Mouse (Mus musculus) myocyte (in vitro differentiated cells): ENCODE data around the gene Dnaja2. TPM values are rescaled to one million over a fixed set of nuclear protein-coding genes. Genes with fewer than 3 reads are reported as not detected.

Experiments
- H3K27me3 ChIP-seq: one replicate; pipeline ENCODE4 v1.6.1; 2011; ENCODE audit not compliant: control insufficient read depth, insufficient read depth, insufficient read length
- H3K36me3 ChIP-seq: one replicate; pipeline ENCODE4 v1.6.1; 2011; ENCODE audit not compliant: control insufficient read depth, insufficient read depth
- H3K4me2 ChIP-seq: one replicate; pipeline ENCODE4 v1.6.1; 2011; ENCODE audit warnings: low read depth, control low read depth
- H3K4me3 ChIP-seq: one replicate; pipeline ENCODE4 v1.5.1; 2011; ENCODE audit warnings: mild to moderate bottlenecking, control low read depth, moderate library complexity
- H3K79me2 ChIP-seq: one replicate; pipeline ENCODE4 v1.6.1; 2011; ENCODE audit not compliant: control insufficient read depth, insufficient read depth
- H3ac ChIP-seq: one replicate; pipeline ENCODE4 v1.6.1; 2011; ENCODE audit not compliant: control insufficient read depth, insufficient read length
- CEBPB ChIP-seq: IDR thresholded peaks from 2 replicates; pipeline ENCODE4 v1.6.1; 2011; ENCODE audit warnings: mild to moderate bottlenecking, moderate library complexity; ENCODE audit not compliant: poor library complexity, insufficient read depth, severe bottlenecking
- E2F4 ChIP-seq: IDR thresholded peaks from one replicate; pipeline ENCODE4 v1.6.1; 2011; ENCODE audit warnings: mild to moderate bottlenecking, control low read depth, moderate library complexity; ENCODE audit not compliant: insufficient read depth
- MAX ChIP-seq: IDR thresholded peaks from one replicate; pipeline ENCODE4 v1.6.1; 2011; ENCODE audit warnings: low read depth, mild to moderate bottlenecking, control low read depth
- MYOD1 ChIP-seq, 3 experiments: IDR thresholded peaks; one replicate each; pipeline ENCODE4 v1.6.1; 2011; ENCODE audit warnings: control low read depth in 2 of 3, low read depth in 2 of 3, mild to moderate bottlenecking in 2 of 3, moderate library complexity in 1 of 3; ENCODE audit not compliant: insufficient read length in 2 of 3, control insufficient read depth in 1 of 3
- MYOG ChIP-seq, 3 experiments: IDR thresholded peaks; one replicate each; pipeline ENCODE4 v1.6.1; 2011; ENCODE audit warnings: control low read depth in 2 of 3, low read depth in 2 of 3, mild to moderate bottlenecking in 2 of 3; ENCODE audit not compliant: insufficient read length in 2 of 3, control insufficient read depth in 1 of 3, insufficient read depth in 1 of 3
- POLR2A ChIP-seq: IDR thresholded peaks from one replicate; pipeline ENCODE4 v1.6.1; 2011; ENCODE audit warnings: low read depth, mild to moderate bottlenecking, control low read depth, moderate library complexity; ENCODE audit not compliant: insufficient read length
- POLR2AphosphoS2 ChIP-seq: IDR thresholded peaks from one replicate; pipeline ENCODE4 v1.6.1; 2011; ENCODE audit warnings: low read depth, control low read depth; ENCODE audit not compliant: insufficient read length
- REST ChIP-seq: IDR thresholded peaks from one replicate; pipeline ENCODE4 v1.6.1; 2011; ENCODE audit warnings: mild to moderate bottlenecking, control low read depth, moderate library complexity; ENCODE audit not compliant: insufficient read depth, insufficient read length
- SRF ChIP-seq: IDR thresholded peaks from one replicate; pipeline ENCODE4 v1.6.1; 2011; ENCODE audit warnings: low read depth; ENCODE audit not compliant: control insufficient read depth, insufficient read length
- TCF12 ChIP-seq: IDR thresholded peaks from one replicate; pipeline ENCODE4 v1.6.1; 2011; ENCODE audit warnings: mild to moderate bottlenecking, control low read depth; ENCODE audit not compliant: poor library complexity, insufficient read depth, severe bottlenecking
- TCF3 ChIP-seq: IDR thresholded peaks from one replicate; pipeline ENCODE4 v1.6.1; 2011; ENCODE audit warnings: low read depth, control low read depth; ENCODE audit not compliant: insufficient read length
- USF1 ChIP-seq: IDR thresholded peaks from one replicate; pipeline ENCODE4 v1.6.1; 2011; ENCODE audit warnings: low read depth, mild to moderate bottlenecking, control low read depth, moderate library complexity
- polyA plus RNA-seq: library from polyadenylated mRNA; unstranded; fragments of >200 nt; fragmentation: generic; extraction: Trizol; gene quantifications from one replicate; pipeline ENCODE4 v1.2.1, GENCODE M21; 2012; ENCODE audit warnings: missing spikeins

Dnaja2 gene
- polyA plus RNA-seq = 104 TPM

DNA sequence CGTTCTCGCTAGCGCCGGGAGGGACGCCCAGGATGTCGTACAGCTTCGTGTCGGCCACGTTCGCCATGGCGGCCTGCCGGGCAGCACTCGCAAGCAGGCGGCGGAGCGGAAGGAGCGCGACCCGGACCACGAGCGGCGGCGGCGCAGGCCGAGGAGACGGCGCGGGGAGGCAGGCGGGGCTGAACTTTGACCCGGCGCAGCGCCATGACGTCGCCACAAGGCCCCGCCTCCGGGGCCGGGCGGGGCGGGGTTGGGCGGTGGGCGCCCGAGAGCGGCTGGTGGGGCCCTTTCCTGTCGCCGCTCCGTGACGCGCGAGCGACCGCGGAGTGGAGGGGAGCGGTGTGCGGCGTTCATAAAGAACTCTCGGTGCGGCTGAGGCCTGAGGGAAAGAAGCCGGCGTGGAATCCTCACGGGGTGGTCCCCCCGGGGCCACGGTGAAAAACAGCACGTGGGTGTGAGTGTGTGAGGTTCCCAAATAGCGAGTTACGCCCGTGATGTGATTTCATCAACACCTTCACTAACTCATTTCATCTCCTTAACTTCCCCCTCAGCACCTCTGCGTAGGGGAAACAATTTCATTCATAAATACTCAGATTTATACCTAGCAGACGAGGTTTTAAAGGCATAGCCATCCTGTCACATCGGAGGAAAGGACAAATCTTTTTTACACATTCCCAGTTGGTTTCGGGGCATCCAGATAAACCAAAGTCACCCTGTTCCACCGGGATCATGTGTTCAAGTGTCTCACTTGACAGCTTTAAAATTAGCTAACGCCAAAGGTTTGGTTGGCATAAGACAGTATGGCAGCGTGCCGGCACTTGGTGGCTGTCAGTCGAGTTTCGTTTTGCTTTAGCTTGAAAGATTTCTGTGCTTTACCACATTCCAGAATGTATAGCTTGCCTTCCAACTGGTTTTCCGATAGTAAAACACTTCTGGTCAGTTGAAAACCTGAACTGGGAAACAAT is at the start of gene Dnaja2:
Dnaja2 (minus strand) TSS at position 164 of the 965 bp plus-strand sequence.
- peaks cover 42% of the 10 kb centered on the region for H3K79me2 ChIP-seq

DNA sequence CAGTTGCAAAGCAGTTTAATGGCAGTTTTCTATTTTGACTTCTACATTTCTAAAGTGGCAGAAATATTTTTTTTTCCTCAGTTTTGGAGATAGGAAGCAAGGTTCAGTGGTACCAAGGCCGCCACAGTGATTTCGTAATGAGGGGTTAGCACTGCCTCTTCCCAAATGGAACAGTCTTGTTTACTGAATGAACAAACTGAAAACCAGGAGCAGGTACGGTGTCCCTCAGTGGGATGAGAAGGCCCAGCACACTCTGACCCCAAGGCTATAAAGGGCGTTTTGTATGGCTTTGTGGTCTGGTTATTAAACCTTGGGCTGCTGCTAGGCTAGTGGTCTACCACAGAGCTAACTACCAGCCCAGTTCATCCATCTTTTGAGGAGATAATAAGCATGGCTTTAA is 49.1 kb upstream of the Dnaja2 start:
- Histone ChIP-seq H3K4me2 (no peak overlapping the region), H3K4me3 (no peak overlapping the region), H3K27me3 (no peaks in the 10 kb centered on the region), H3K79me2 (no peaks in the 10 kb centered on the region), H3K36me3 (no peaks in the 10 kb centered on the region), H3ac (no peak overlapping the region)
- no peak for TF ChIP-seq USF1
- no peak for TF ChIP-seq MYOG (IDR thresholded peaks at IDR 0.05; ENCODE audit: control insufficient read depth in 1 of 3, insufficient read depth in 1 of 3, insufficient read length in 2 of 3, low read depth in 2 of 3)
- TF ChIP-seq POLR2AphosphoS2 = no peak
- TF ChIP-seq TCF3 = no peak
- no peak for TF ChIP-seq TCF12
- TF ChIP-seq REST = no peak
- TF ChIP-seq CEBPB = no peak
- no peak for TF ChIP-seq MYOD1 (IDR thresholded peaks at IDR 0.05; ENCODE audit: control insufficient read depth in 1 of 3, insufficient read length in 2 of 3, low read depth in 2 of 3)
- no peak for TF ChIP-seq E2F4
- TF ChIP-seq MAX = no peak
- no peak for TF ChIP-seq SRF
- no peak for TF ChIP-seq POLR2A

More for the DNA sequence above, at the start of gene Dnaja2:
- peak within 1 kb of the TSS; percentile 95 for H3ac ChIP-seq
- TF ChIP-seq POLR2A (peak; percentile 97), REST (peak; percentile 36), TCF3 (no peak), TCF12 (no peak), USF1 (no peak), MYOG (IDR thresholded peaks at IDR 0.05; ENCODE audit: control insufficient read depth in 1 of 3, insufficient read depth in 1 of 3, insufficient read length in 2 of 3, low read depth in 2 of 3) (peak in 2 of 3 experiments; percentile 36 to 44), POLR2AphosphoS2 (peak; percentile 96), SRF (no peak), E2F4 (no peak), MAX (no peak), MYOD1 (IDR thresholded peaks at IDR 0.05; ENCODE audit: control insufficient read depth in 1 of 3, insufficient read length in 2 of 3, low read depth in 2 of 3) (peak in 2 of 3 experiments; percentile 7 to 54), CEBPB (no peak)
- H3K4me3 ChIP-seq = peak within 1 kb of the TSS; percentile 66
- H3K36me3 ChIP-seq = peaks cover 26% of the 10 kb centered on the region
- no peaks in the 10 kb centered on the region for H3K27me3 ChIP-seq
- H3K4me2 ChIP-seq = peak within 1 kb of the TSS; percentile 88

DNA sequence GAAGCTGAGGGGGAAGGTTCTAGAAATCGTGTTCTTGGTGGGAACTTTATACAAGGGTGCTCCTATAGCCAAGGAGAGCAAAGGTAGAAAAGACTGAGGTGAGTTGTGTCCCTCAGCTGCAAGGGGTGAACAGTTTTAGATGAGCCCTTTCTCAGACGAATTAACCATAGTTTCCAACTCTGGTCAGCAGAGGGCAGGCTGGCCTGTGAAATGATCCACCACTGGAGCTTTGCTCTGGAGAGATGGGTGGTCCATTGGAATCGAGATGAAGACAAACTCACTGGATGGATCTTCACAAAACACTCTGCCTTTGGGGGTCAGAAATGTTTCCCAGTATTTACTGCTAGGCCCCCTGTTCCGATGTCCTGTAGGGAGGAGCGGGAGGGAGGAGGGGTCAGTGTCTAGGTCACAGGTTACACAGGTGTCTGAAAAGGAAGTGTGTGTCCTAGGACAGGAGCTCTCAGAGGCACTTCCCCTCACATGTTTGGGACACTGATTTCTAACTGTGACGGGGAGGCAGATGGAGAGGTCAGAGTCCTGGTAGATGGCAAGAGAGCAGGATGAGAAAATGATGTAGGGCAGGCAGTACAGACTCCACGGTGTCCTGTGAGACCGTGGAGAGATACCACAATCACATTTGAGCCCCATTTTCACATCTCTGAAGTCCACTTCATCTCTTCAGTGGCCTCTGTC is 48.2 kb upstream of the Dnaja2 start:
- H3K4me2 ChIP-seq = no peak overlapping the region
- H3K79me2 ChIP-seq = no peaks in the 10 kb centered on the region
- no peak overlapping the region for H3ac ChIP-seq
- no peaks in the 10 kb centered on the region for H3K27me3 ChIP-seq
- no peaks in the 10 kb centered on the region for H3K36me3 ChIP-seq
- no peak for TF ChIP-seq POLR2A
- no peak for TF ChIP-seq TCF3
- no peak for TF ChIP-seq CEBPB
- TF ChIP-seq REST = no peak
- no peak for TF ChIP-seq SRF
- TF ChIP-seq POLR2AphosphoS2 = no peak
- no peak for TF ChIP-seq MYOG (IDR thresholded peaks at IDR 0.05; ENCODE audit: control insufficient read depth in 1 of 3, insufficient read depth in 1 of 3, insufficient read length in 2 of 3, low read depth in 2 of 3)
- no peak overlapping the region for H3K4me3 ChIP-seq

DNA sequence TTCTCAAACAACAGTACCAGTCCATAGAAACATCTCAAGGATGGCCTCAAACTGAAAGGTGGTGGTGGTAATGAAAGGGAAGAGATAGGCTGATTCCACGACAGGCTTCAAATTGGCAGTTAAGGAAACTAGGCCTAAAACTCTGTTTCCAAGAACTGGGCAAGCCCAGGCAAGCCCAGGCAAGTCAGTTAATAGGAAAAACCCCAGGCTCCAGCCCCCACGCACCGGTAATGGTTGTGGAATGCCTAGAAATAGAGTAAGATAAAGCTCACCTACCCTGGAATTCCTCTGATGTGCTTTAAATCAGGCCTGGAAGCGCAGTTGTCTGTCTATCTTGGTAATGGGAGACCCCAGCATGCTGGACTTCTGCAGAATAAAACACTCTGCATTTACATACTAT is 47.6 kb upstream of the Dnaja2 start:
- no peak for TF ChIP-seq E2F4
- TF ChIP-seq USF1 = no peak
- TF ChIP-seq TCF12 = no peak
- no peak for TF ChIP-seq POLR2A
- TF ChIP-seq MYOD1 (IDR thresholded peaks at IDR 0.05; ENCODE audit: control insufficient read depth in 1 of 3, insufficient read length in 2 of 3, low read depth in 2 of 3) = no peak
- no peak for TF ChIP-seq REST
- TF ChIP-seq SRF = no peak
- TF ChIP-seq MYOG (IDR thresholded peaks at IDR 0.05; ENCODE audit: control insufficient read depth in 1 of 3, insufficient read depth in 1 of 3, insufficient read length in 2 of 3, low read depth in 2 of 3) = no peak
- no peak for TF ChIP-seq MAX
- TF ChIP-seq TCF3 = no peak
- no peak for TF ChIP-seq CEBPB
- no peak for TF ChIP-seq POLR2AphosphoS2
- H3K36me3 ChIP-seq = no peaks in the 10 kb centered on the region

More for the DNA sequence above, 47.6 kb upstream of the Dnaja2 start:
- H3K27me3 ChIP-seq = no peaks in the 10 kb centered on the region
- no peaks in the 10 kb centered on the region for H3K79me2 ChIP-seq
- no peak overlapping the region for H3ac ChIP-seq
- no peak overlapping the region for H3K4me3 ChIP-seq
- no peak overlapping the region for H3K4me2 ChIP-seq
